Mouse (Mus musculus): ENCODE measurements at regions not wholly inside any gene's neighbourhood (a gene's known extent, or its start where the extent isn't known, plus 50 kb on each side); places are given as distances from the start of the nearest gene placed in this dataset.

- no peak overlapping the region for H3K27ac ChIP-seq
- no peak for DNase-seq
- H3K9ac ChIP-seq (ENCODE audit: low read depth, low read length), result no peak overlapping the region
- H3K4me1 ChIP-seq (ENCODE audit: control insufficient read depth, insufficient read depth, low read length), result no peaks in the 10 kb centered on the region; the same call in 1 of the 2 replicates
- no peak overlapping the region for H3K4me3 ChIP-seq
- 73% methylated on average over 5 of the region's 5 CpGs for WGBS
- intact Hi-C loops (cut with DNase I), result no loop called here
- H3K36me3 ChIP-seq (ENCODE audit: control insufficient read depth, insufficient read depth, low read length), result no peaks in the 10 kb centered on the region
- TF ChIP-seq CTCF (IDR thresholded peaks at IDR 0.05) (no peak), POLR2A (IDR thresholded peaks at IDR 0.05; ENCODE audit: insufficient read depth, low read depth, low read length) (no peak), EP300 (IDR thresholded peaks at IDR 0.05; ENCODE audit: insufficient read depth, low read depth, low read length) (no peak)
- no peaks in the 10 kb centered on the region for H3K27me3 ChIP-seq (ENCODE audit: control insufficient read depth, insufficient read depth, low read length)
- no peaks in the 10 kb centered on the region for H3K79me2 ChIP-seq (replicated peaks; ENCODE audit: control insufficient read depth, insufficient read depth, low read length)
These were observed 56.1 kb upstream of the Fam181b start for GRCm38 (mm10) chr7:93023489-93024130.

- no peak overlapping the region for H3K27ac ChIP-seq
- no peak for DNase-seq
- WGBS, result 86% methylated on average over 4 of the region's 4 CpGs
- H3K79me2 ChIP-seq (replicated peaks; ENCODE audit: control insufficient read depth, insufficient read depth, low read length), result no peaks in the 10 kb centered on the region
- no peaks in the 10 kb centered on the region for H3K4me1 ChIP-seq (ENCODE audit: control insufficient read depth, insufficient read depth, low read length)
- intact Hi-C loops (cut with DNase I), result no loop called here
- no peak for TF ChIP-seq EP300 (IDR thresholded peaks at IDR 0.05; ENCODE audit: insufficient read depth, low read depth, low read length)
- no peak for TF ChIP-seq CTCF (IDR thresholded peaks at IDR 0.05)
- TF ChIP-seq POLR2A (IDR thresholded peaks at IDR 0.05; ENCODE audit: insufficient read depth, low read depth, low read length), result no peak
- no peaks in the 10 kb centered on the region for H3K36me3 ChIP-seq (ENCODE audit: control insufficient read depth, insufficient read depth, low read length)
- no peak overlapping the region for H3K9ac ChIP-seq (ENCODE audit: low read depth, low read length)
- no peaks in the 10 kb centered on the region for H3K27me3 ChIP-seq (ENCODE audit: control insufficient read depth, insufficient read depth, low read length)
- H3K4me3 ChIP-seq, result no peak overlapping the region
These were observed 53.4 kb upstream of the Fam181b start for GRCm38 (mm10) chr7:93026231-93026630.

All from heart, adult 2 months (tissue).